Mouse (Mus musculus): ENCODE data around the gene Grrp1.
A peak's percentile ranks its signal among the peaks of the same experiment; 100 is the strongest.
"Not testable (repeated sequence)": the region's sequence is repeated elsewhere in the genome, so short reads cannot be mapped to it uniquely, and the experiment has no call there.

Gene Grrp1

GRCm38 (mm10) chr4:134253722-134254324 lies at the start of gene Grrp1:
TSS of gene Grrp1 (minus strand) at chr4:134254106.
- DNase-seq: no peak

GRCm38 (mm10) chr4:134302084-134302483 lies 48.2 kb upstream of the Grrp1 start:
- no peak for DNase-seq

GRCm38 (mm10) chr4:134300316-134300715 lies 46.4 kb upstream of the Grrp1 start:
- no peak for DNase-seq

DNA sequence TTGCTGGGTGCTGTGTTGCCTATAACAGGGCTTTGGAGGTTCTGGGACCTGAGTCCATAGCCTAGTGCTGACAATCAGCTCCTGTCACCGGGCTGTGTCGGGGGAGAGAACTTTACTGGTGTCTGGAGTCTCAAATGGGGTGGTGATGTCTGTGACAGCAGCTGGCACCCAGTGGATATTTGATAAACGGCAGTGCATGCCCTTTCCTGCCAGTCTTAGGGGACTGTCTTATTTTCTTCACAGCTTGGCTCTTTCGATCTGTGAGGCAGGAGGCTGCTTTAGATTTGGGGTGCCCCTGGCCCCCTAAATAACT lies 45.5 kb upstream of the Grrp1 start:
- DNase-seq: no peak

- no peak for DNase-seq
These were observed 45.0 kb upstream of the Grrp1 start for GRCm38 (mm10) chr4:134298626-134299497.

GRCm38 (mm10) chr4:134297369-134297768 lies 43.5 kb upstream of the Grrp1 start:
- no peak for DNase-seq

DNA sequence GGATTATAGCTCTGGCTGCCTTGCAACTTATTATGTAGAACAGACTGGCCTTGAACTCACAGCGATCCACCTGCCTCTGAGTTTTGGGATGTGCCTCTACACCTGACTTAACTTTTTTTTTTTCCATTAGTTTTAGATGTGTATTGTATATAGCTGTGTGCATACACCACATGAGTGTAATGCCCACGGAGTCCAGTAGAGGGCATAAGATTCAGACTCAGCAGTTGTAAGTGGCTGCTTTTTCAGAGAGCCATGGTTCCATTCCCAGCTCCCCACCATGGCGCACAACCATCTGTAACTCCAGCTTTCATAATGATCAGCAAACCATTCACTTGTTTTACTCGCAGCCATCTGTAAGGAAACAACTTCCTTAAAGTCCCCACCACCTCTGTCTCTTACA lies 42.6 kb upstream of the Grrp1 start:
- DNase-seq: no peak

DNA sequence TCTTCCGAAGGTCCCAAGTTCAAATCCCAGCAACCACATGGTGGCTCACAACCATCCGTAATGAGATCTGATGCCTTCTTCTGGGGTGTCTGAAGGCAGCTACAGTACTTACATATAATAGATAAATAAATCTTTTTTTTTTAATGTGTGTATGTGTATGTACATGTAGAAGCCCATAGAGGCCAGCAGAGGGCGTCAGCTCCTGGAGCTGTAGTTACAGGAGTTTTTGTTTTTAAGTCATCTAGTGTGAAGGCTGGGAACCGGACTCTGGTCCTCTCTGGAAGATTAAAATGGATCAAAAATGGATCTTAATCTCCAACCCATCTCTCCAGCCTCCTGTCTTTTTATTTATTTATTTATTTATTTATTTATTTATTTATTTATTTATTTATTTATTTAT lies 42.2 kb upstream of the Grrp1 start:
- not testable (repeated sequence) for DNase-seq

DNA sequence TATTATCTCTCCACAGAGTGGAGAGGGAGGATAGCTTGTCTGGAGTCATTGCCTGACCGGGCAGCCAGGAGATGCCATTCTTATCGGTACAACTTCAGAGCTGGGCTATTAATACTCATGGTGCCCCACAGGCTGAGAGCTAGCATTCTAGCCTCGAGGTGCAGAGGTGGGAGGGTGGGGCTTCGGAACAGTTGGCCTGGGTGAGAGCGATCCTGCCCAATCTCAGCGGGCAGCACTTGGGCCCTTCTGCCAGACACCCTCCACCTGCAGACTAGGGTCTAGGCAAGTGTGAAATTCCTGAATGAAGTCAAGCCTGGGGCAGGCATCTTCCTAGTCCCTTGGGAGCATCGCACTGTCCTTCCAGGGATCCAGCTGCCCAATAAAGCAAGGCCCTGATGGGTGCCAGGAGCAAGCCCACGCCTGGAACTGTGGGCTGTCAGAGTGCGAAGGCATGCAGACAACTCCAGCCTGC lies 39.8 kb upstream of the Grrp1 start:
- no peak for DNase-seq

DNA sequence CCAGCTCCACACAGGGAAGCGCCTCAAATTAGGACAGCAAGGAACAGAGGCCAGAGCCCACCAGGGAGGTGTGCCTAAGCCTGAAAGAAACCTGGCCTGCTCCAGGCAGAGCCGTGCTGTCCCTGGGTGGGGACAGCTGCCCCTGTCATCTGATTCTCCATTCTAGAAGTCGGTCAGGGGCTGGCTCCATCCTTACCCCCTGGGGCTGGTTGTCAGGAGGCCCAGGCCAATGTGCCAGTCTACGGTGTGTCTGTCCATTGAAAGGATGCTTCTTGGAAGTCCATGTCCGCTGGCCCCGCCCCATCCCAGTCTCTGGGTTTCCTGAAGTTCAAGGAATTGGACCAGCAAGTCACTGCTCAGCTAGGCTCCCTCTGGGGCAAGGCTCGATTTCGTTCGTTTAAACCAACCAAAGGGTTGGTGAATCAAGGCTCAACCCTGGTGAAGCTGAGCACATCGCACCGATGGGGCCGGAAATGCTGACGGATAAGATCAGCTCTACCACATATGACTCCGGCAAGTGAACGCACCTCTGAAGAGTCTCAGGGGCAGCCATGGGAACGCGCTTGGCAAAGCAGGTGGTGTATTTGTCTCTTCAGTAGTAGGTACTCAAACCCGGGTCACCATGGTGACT lies 39.3 kb upstream of the Grrp1 start:
- DNase-seq: no peak

GRCm38 (mm10) chr4:134292067-134292466 lies 38.2 kb upstream of the Grrp1 start:
- peak; percentile 19 for DNase-seq

- peak; percentile 76 for DNase-seq
These were observed 34.7 kb upstream of the Grrp1 start for GRCm38 (mm10) chr4:134288397-134289256.

DNA sequence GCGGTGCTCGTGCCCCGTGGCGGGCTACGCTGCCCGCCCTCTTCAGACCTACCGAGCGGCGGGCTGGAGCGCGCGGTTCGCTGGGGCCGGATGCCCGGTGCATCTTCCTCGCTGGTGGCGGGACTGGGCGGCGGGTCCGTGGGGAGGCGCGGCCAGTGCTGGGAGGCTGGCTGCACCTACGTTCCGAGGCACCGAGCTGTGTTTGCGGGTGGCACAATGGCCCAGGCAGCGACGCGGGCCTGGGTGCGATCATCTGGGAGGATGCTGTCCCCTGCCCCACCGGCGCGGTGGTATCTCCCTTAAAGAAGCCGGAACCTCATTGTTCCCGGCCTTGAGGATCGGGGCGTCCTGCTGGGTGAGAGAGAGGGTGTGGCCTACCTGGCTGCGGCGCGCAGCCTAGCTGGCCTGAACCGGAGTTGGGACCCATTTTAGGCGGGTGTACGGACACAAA lies 33.7 kb upstream of the Grrp1 start, which contains the start of gene Pdik1l:
Gene Pdik1l, minus strand, starts transcription at position 321 of the 451 bp plus-strand sequence.
- DNase-seq: peak; percentile 72

- DNase-seq: peak; percentile 94
These were observed 33.3 kb upstream of the Grrp1 start for GRCm38 (mm10) chr4:134287168-134287564.

- DNase-seq: peak; percentile 30
These were observed 32.6 kb upstream of the Grrp1 start for GRCm38 (mm10) chr4:134286226-134287167.

GRCm38 (mm10) chr4:134284942-134285341 lies 31.0 kb upstream of the Grrp1 start:
- no peak for DNase-seq

GRCm38 (mm10) chr4:134273417-134274345 lies 19.8 kb upstream of the Grrp1 start:
- no peak for DNase-seq

DNA sequence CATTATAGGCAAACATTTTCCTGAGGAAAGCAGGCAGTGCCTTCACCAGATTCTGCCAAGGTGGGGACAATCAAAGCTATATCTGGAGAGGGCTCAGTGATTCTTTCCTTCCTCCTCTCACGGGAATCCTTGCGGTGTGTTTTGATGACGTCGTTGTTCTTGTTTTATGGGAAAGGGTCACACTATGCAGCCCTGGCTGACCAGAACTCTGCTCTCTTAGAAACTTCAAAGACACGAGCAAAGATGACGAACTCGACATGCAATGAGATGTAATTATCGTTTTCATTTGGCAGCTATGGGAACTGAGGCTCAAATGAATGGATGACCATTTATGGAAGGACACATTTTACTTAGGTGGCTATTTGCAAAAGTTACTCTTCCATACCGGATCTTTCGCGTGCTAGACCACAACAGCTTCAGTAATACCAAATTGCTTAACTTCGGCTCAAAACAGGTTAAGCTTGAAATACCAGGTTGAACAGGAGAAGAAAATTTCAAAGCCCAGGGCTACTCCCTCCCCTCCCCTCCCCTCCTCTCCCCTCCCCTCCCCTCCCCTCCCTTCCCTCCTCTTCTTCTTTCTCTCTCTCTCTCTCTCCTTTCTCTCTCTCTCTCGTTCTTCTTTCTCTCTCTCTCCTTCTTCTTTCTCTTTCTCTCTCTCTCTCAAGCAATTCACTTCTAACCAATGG lies 19.0 kb upstream of the Grrp1 start:
- no peak for DNase-seq

- DNase-seq: no peak
These were observed 18.1 kb upstream of the Grrp1 start for GRCm38 (mm10) chr4:134271979-134272378.

DNA sequence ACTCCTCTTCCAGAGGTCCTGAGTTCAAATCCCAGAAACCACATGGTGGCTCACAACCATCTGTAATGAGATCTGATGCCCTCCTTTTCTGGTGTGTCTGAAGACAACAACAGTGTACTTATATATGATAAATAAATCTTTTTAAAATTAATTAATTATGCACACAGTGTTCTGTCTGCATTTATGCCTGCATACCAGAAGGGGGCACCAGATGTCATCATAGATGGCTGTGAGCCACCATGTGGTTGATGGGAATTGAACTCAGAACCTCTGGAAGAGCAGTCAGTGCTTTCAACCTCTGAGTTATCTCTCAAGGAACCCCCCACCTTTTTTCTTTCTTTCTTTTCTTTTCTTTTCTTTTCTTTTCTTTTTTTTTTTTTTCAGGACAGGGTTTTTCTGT lies 15.7 kb upstream of the Grrp1 start:
- DNase-seq: not testable (repeated sequence)

Data from layer of hippocampus, adult 9-11 months (tissue).